Mouse (Mus musculus): ENCODE results near the gene Eps15. TPM values are rescaled to one million over a fixed set of nuclear protein-coding genes. Genes with fewer than 3 reads are reported as not detected.
A peak's percentile ranks its signal among the peaks of the same experiment; 100 is the strongest.
"Not testable (repeated sequence)": the region's sequence is repeated elsewhere in the genome, so short reads cannot be mapped to it uniquely, and the experiment has no call there.

The Eps15 gene
- total RNA-seq, 4 experiments from 2014 or later, result 40.2 to 48.6 (median 44.1) TPM

DNA sequence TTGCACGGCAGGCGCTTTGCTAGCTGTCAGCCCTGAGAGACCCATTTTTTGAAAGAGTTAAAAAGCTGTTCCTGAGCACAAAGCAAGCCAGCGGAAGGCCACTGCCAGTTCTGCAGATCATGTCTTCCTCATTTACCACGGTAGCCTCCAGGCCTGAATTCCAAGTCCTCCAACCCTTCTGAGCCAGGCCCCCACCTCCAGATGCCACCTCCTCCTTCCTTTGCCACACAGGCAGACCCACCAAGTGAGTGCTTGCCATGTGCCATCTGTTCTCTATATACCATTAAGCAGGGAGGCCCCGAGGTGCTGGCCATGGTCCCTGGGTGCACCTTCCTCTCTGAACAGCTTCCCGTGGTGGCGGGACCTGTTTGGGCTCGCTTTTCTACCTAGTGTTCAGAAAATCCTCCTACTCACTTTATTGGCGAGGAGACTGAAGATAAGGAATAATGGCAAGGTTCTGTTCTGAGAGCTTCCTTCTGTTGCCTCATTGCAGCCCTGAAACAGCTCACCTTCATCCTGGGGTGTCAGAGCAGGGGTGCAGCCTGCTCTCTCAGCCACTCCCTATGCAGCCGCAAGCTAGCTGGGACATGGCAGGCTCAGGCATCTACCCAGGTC lies 120.4 kb downstream of the Eps15 start:
- DNase-seq (ENCODE audit: low spot score), result no peak

- no peak for DNase-seq (ENCODE audit: low spot score)
Measured at GRCm38 (mm10) chr4:109401176-109401689, 121.2 kb downstream of the Eps15 start.

GRCm38 (mm10) chr4:109404908-109405307 lies 124.8 kb downstream of the Eps15 start:
- DNase-seq (ENCODE audit: low spot score), result not testable (repeated sequence)

- no peak for DNase-seq (ENCODE audit: low spot score)
Measured at GRCm38 (mm10) chr4:109405415-109405814, 125.3 kb downstream of the Eps15 start.

GRCm38 (mm10) chr4:109406054-109406485 lies 126.0 kb downstream of the Eps15 start:
- DNase-seq (ENCODE audit: low spot score), result peak; percentile 85

GRCm38 (mm10) chr4:109406486-109407175 lies 126.6 kb downstream of the Eps15 start, which contains the start of gene Ttc39a:
Ttc39a (plus strand) TSS chr4:109406623.
- DNase-seq (ENCODE audit: low spot score), result peak; percentile 17

- no peak for DNase-seq (ENCODE audit: low spot score)
Measured at GRCm38 (mm10) chr4:109407176-109407520, 127.1 kb downstream of the Eps15 start.

DNA sequence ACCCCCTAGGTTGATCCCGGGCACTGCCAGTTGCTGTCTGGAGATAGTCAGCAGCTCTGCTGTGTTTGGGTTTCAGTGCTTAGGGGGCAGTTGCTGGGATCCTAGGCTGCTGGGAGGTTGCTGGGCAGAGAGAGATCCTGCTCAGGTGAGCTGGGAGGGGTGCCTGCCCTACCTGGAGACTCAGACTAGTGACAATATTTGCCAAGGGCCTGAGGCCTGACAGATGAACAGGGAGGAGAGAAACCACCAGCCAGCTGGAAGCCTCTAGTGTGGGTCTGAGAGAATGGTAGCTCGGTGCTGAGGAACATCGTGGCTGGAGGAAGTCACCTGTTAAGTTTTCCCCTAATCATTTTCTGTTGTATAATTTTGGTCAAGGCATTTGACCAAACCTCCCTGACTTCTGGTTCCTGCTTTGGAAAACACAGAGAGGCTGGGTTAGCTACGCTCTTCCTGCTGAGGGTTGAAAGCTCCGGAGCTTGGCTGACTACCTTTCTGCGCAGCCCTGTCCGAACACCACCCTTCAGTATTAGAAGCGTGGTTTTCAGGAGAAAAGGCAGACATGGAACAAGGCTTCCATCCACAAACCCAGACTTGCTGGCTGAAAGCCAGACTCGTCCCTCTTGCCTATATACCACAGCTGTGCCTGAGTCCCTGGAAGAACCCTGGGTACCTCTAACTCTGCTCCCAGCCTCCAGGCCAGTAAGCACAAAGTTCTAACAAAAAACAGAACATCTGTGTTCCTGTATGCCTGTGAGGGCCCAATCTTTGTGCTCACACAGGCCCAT lies 127.8 kb downstream of the Eps15 start:
- DNase-seq (ENCODE audit: low spot score), result no peak

- no peak for DNase-seq (ENCODE audit: low spot score)
Measured at GRCm38 (mm10) chr4:109410681-109411376, 130.8 kb downstream of the Eps15 start.

DNA sequence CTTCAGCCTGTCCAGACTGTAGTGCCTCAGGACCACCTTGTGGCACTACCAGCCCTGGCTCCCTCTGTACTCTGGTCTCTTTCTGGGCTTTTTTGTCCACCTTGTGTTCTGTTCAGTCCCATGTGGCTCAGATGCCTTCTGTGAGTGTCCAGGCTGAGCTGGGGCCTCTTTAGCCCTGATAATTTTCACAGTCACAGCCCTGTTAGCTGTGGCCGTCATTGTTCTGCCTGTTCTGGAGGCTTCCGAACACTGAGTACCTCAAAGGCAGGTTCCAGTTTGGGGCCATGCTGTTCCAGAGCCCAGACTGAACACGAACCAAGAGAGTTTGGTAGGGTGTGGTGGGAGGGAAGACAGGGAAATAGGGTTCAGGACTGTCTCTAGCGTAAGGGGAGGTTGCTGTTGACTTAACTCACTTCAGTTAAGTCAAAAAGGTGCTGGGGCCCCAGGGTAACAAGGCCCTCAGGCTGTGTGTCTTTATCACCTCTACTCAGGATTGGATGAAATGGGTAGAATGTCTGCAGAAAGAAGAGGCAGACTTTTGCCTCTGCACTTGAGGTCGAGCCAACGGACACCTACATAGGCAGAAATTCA lies 131.4 kb downstream of the Eps15 start:
- no peak for DNase-seq (ENCODE audit: low spot score)

- DNase-seq (ENCODE audit: low spot score), result no peak
Measured at GRCm38 (mm10) chr4:109412233-109412632, 132.2 kb downstream of the Eps15 start.

DNA sequence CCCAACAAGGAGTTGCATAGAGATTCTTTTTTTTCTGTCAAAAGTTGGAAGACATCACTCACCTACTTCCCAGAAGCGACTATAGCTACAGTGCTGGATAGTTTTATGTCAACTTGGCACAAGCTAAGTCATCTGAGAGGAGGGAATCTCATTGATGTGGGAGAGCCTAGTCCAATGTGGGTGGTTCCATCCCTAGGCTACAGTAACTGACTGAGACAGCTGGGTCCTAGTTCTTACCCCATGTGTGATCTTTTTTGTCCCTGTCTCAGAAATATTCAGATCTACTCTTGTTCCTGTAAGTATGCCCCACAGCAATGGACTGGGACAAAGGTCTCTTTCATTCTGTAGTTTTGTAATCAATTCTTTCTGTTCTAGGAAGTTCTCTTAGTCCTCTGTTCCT lies 137.9 kb downstream of the Eps15 start:
- no peak for DNase-seq (ENCODE audit: low spot score)

- no peak for DNase-seq (ENCODE audit: low spot score)
Measured at GRCm38 (mm10) chr4:109419017-109419416, 138.9 kb downstream of the Eps15 start.

GRCm38 (mm10) chr4:109419563-109419962 lies 139.5 kb downstream of the Eps15 start:
- no peak for DNase-seq (ENCODE audit: low spot score)

GRCm38 (mm10) chr4:109420138-109420795 lies 140.2 kb downstream of the Eps15 start:
- no peak for DNase-seq (ENCODE audit: low spot score)

- DNase-seq (ENCODE audit: low spot score), result no peak
Measured at GRCm38 (mm10) chr4:109421608-109422007, 141.5 kb downstream of the Eps15 start.

DNA sequence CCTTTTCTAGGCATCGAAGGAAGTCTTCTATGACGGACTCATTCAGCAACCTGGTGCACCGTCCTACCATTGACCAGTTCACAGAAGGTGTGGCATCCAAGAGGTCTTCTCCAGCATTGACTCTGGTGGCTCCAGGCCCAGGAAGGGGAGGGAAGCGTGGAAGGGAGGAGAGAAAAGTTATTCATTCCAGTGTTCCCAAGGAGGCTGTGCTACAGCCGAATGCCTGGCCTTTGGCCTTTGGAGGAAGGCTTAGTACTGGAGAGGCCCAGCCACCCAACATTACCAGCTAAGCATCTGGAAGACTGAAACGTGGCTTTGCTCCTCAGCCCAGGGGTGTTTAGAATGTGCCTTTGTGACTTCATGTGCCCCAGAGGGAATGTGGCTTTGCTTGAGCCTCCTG lies 142.4 kb downstream of the Eps15 start:
- DNase-seq (ENCODE audit: low spot score), result no peak

GRCm38 (mm10) chr4:109423438-109423837 lies 143.4 kb downstream of the Eps15 start:
- no peak for DNase-seq (ENCODE audit: low spot score)

GRCm38 (mm10) chr4:109427058-109427457 lies 147.0 kb downstream of the Eps15 start:
- no peak for DNase-seq (ENCODE audit: low spot score)

GRCm38 (mm10) chr4:109430250-109430649 lies 150.2 kb downstream of the Eps15 start:
- DNase-seq (ENCODE audit: low spot score), result no peak

- DNase-seq (ENCODE audit: low spot score), result peak; percentile 40
Measured at GRCm38 (mm10) chr4:109430854-109431253, 150.8 kb downstream of the Eps15 start.
